Mouse (Mus musculus): Measurements from ENCODE around the gene Tshz2. TPM values are rescaled to one million over a fixed set of nuclear protein-coding genes. Genes with fewer than 3 reads are reported as not detected.
A peak's percentile ranks its signal among the peaks of the same experiment; 100 is the strongest.

The Tshz2 gene
- polyA plus RNA-seq, 1 experiment from 2014 or later = 1.0 TPM

DNA sequence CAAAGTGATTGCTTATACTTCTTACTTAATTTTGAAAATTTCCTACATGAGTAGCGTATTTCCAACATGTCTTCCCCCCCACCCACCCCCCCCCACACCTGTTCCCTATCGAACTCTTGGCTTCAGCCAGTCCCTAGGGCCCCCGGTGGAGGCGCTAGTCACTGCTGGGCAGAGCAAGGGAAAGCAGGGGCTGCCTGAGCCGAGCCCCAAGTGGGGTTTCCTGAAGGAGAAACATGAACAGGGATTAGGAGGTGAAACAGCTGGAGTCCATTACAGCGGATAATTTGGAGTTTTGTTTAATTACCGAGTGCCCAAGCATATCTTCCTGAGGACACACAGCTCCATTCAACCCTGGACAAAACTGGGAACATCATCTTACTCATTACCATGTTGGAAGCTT is 21.3 kb upstream of the Tshz2 start:
- 35% methylated on average over 7 of the region's 7 CpGs for WGBS (ENCODE audit: insufficient replicate concordance)
- no peak overlapping the region for H3K4me3 ChIP-seq (ENCODE audit: low read depth, low read length)
- no peak for ATAC-seq (ENCODE audit: low read depth)

DNA sequence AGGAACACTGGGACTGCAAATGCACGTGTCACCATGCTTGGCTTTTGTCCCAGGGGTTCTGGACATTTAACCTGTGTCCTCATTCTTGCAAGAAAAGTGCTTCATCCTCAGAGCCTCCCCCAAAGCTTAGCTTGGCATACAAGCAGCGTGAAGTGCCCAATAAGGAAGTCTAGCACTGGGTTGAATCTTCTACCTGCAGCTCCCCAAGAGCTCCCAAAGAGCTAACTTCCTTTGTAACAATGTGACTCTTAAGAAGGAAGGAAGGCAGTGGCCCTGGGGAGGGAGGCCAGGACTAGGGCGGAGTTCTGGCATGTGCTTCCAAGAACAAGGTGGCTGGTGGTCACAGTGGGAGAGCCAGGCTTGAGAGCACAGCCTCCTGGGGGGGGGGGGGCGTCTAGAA is 18.1 kb upstream of the Tshz2 start:
- 41% methylated on average over 4 of the region's 4 CpGs for WGBS (ENCODE audit: insufficient replicate concordance)
- no peak for ATAC-seq (ENCODE audit: low read depth)
- H3K4me2 ChIP-seq (ENCODE audit: low read depth, low read length) = no peak overlapping the region
- H3K36me3 ChIP-seq (ENCODE audit: control insufficient read depth, insufficient read depth) = no peaks in the 10 kb centered on the region
- no peaks in the 10 kb centered on the region for H3K9me3 ChIP-seq (replicated peaks; ENCODE audit: control insufficient read depth, low read length)
- H3K27ac ChIP-seq (ENCODE audit: low read length) = no peak overlapping the region
- H3K27me3 ChIP-seq (ENCODE audit: control insufficient read depth, insufficient read depth, low read depth, low read length) = no peaks in the 10 kb centered on the region
- H3K4me1 ChIP-seq (ENCODE audit: control insufficient read depth, low read depth, low read length) = no peaks in the 10 kb centered on the region
- no peak overlapping the region for H3K9ac ChIP-seq (ENCODE audit: low read depth, low read length)
- H3K4me3 ChIP-seq (ENCODE audit: low read depth, low read length) = no peak overlapping the region

More for the DNA sequence above, 21.3 kb upstream of the Tshz2 start:
- Histone ChIP-seq H3K27me3 (ENCODE audit: control insufficient read depth, insufficient read depth, low read depth, low read length) (no peaks in the 10 kb centered on the region), H3K9ac (ENCODE audit: low read depth, low read length) (no peak overlapping the region), H3K27ac (ENCODE audit: low read length) (no peak overlapping the region), H3K4me1 (ENCODE audit: control insufficient read depth, low read depth, low read length) (no peaks in the 10 kb centered on the region), H3K36me3 (ENCODE audit: control insufficient read depth, insufficient read depth) (no peaks in the 10 kb centered on the region), H3K9me3 (replicated peaks; ENCODE audit: control insufficient read depth, low read length) (no peaks in the 10 kb centered on the region), H3K4me2 (ENCODE audit: low read depth, low read length) (no peak overlapping the region)

DNA sequence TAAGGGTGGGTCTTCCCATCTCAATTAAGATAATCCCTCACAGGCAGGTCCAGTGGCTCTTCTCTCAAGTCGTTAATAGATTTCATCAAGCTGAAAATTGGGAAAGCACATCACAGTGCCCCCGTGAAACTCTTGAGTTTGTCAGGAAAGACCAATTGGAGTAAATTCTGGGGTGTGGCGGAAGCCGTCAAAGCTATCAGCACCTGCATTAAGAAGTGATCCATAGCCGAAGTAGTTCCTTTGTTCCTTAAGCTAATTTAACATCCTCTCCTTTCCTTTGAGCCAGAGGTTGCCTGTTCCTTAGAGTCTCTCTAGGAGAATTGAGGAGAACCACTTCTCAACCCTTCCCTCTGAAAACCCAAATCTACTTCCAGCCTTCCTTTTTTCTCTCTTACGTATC is 16.8 kb upstream of the Tshz2 start:
- H3K9ac ChIP-seq (ENCODE audit: low read depth, low read length) = no peak overlapping the region
- no peak overlapping the region for H3K4me3 ChIP-seq (ENCODE audit: low read depth, low read length)
- no peak overlapping the region for H3K27ac ChIP-seq (ENCODE audit: low read length)
- H3K4me2 ChIP-seq (ENCODE audit: low read depth, low read length) = no peak overlapping the region
- no peaks in the 10 kb centered on the region for H3K36me3 ChIP-seq (ENCODE audit: control insufficient read depth, insufficient read depth)
- no peaks in the 10 kb centered on the region for H3K9me3 ChIP-seq (replicated peaks; ENCODE audit: control insufficient read depth, low read length)
- WGBS (ENCODE audit: insufficient replicate concordance) = 55% methylated on average over 6 of the region's 6 CpGs
- no peaks in the 10 kb centered on the region for H3K4me1 ChIP-seq (ENCODE audit: control insufficient read depth, low read depth, low read length)
- H3K27me3 ChIP-seq (ENCODE audit: control insufficient read depth, insufficient read depth, low read depth, low read length) = no peaks in the 10 kb centered on the region
- no peak for ATAC-seq (ENCODE audit: low read depth)

DNA sequence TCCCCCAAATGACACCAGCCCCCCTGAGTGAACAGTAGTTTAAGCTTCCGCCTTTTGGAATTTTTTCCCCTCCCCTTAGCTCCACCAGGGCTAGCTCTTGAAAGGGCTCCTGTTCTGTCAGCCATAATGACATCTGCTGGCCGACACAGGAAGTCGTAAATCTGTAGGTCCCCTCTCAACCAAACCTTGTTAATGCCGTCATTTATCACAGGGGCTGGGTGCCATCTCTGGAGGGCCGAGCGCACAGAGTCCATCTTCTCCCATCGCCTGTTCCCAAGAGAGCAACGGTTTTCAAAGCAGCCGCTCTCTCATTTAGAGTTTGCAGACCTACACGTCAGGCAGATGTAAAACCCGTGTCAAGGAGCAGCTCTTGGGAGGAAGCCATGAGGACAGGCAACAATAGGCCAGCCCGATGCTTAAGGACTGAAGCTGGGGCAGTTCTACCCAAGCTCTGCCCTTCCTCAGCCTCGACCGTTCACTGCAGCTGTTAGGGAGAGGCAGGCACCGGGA is 11.6 kb upstream of the Tshz2 start:
- Histone ChIP-seq H3K27ac (ENCODE audit: low read length) (no peak overlapping the region), H3K4me2 (ENCODE audit: low read depth, low read length) (no peak overlapping the region), H3K36me3 (ENCODE audit: control insufficient read depth, insufficient read depth) (no peaks in the 10 kb centered on the region), H3K27me3 (ENCODE audit: control insufficient read depth, insufficient read depth, low read depth, low read length) (no peaks in the 10 kb centered on the region), H3K9ac (ENCODE audit: low read depth, low read length) (no peak overlapping the region), H3K9me3 (replicated peaks; ENCODE audit: control insufficient read depth, low read length) (no peaks in the 10 kb centered on the region), H3K4me3 (ENCODE audit: low read depth, low read length) (no peak overlapping the region), H3K4me1 (ENCODE audit: control insufficient read depth, low read depth, low read length) (no peaks in the 10 kb centered on the region)
- ATAC-seq (ENCODE audit: low read depth) = no peak
- 19% methylated on average over 15 of the region's 15 CpGs for WGBS (ENCODE audit: insufficient replicate concordance)

DNA sequence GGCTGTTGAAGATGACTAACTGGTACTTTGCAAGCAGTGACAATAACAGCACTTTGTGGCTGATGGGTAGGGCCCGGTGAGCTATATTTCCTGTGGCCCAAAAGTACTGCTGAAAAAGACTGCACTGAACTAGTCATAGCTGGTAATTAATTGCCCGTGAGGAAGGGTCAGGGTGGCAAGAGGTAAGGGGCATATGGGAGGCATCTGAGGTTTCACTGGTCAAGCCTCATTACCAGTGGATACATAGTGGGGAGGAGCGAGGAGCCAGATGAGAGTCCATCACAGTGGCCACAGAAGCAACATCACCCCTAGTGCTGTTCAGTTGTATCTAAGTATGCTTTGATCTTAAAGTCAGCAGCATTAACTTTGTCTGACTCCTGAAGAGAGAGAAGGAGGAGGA is 2.7 kb upstream of the Tshz2 start:
- WGBS (ENCODE audit: insufficient replicate concordance) = 65% methylated on average over 3 of the region's 3 CpGs
- Histone ChIP-seq H3K4me3 (ENCODE audit: low read depth, low read length) (no peak overlapping the region), H3K36me3 (ENCODE audit: control insufficient read depth, insufficient read depth) (no peaks in the 10 kb centered on the region), H3K4me1 (ENCODE audit: control insufficient read depth, low read depth, low read length) (no peaks in the 10 kb centered on the region; the same call in 1 of the 2 replicates), H3K27me3 (ENCODE audit: control insufficient read depth, insufficient read depth, low read depth, low read length) (peaks cover 3% of the 10 kb centered on the region; the same call in 1 of the 2 replicates), H3K4me2 (ENCODE audit: low read depth, low read length) (no peak overlapping the region), H3K27ac (ENCODE audit: low read length) (no peak overlapping the region), H3K9ac (ENCODE audit: low read depth, low read length) (no peak overlapping the region), H3K9me3 (replicated peaks; ENCODE audit: control insufficient read depth, low read length) (no peaks in the 10 kb centered on the region)
- ATAC-seq (ENCODE audit: low read depth) = no peak

DNA sequence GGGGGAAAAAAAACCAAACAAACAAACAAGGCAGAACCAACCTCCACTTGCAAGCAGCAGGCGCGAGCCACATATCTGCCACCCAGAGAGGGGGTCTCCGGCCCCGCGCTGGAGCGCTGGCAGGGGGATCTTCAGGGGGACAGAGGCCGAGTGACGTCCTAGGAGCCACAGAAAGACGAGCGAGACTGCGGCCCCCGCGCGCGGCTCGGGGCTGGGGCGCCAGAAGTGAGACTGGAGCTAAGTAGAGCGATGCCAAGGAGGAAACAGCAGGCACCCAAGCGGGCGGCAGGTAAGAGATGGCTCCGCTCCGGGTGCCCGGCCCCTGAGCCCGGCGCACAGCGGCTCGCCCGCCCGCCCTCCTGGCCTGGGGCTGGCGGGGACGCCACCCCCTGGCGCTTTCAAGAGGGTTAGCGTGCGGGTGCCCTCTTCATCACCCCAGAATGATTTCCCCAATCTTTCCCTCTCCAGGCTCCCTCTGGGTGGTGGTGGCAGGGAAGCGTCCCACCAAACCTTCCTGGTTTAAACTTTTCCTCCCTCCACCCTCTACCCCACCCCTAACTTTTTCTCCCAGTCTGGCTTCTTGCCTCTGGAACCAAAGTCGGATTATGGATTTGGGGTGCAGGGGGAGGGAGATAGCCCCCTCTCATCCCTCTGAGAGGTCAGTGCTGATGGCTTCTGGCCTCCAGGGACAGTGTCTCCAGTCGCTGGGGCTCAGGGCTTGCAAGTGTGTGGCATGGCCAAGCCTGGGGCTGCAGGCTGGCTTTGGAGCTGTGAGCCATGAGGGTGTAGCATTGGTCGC is 877 bp downstream of the Tshz2 start:
- Histone ChIP-seq H3K27ac (ENCODE audit: low read length) (no peak overlapping the region), H3K4me2 (ENCODE audit: low read depth, low read length) (peak overlapping the region; percentile 52), H3K36me3 (ENCODE audit: control insufficient read depth, insufficient read depth) (no peaks in the 10 kb centered on the region), H3K4me1 (ENCODE audit: control insufficient read depth, low read depth, low read length) (no peaks in the 10 kb centered on the region; the same call in 1 of the 2 replicates), H3K9ac (ENCODE audit: low read depth, low read length) (peak overlapping the region; percentile 63), H3K9me3 (replicated peaks; ENCODE audit: control insufficient read depth, low read length) (no peaks in the 10 kb centered on the region), H3K27me3 (ENCODE audit: control insufficient read depth, insufficient read depth, low read depth, low read length) (peaks cover 3% of the 10 kb centered on the region; the same call in 1 of the 2 replicates), H3K4me3 (ENCODE audit: low read depth, low read length) (peak overlapping the region; percentile 63)
- WGBS (ENCODE audit: insufficient replicate concordance) = 2% methylated on average over 38 of the region's 38 CpGs
- ATAC-seq (ENCODE audit: low read depth) = no peak

DNA sequence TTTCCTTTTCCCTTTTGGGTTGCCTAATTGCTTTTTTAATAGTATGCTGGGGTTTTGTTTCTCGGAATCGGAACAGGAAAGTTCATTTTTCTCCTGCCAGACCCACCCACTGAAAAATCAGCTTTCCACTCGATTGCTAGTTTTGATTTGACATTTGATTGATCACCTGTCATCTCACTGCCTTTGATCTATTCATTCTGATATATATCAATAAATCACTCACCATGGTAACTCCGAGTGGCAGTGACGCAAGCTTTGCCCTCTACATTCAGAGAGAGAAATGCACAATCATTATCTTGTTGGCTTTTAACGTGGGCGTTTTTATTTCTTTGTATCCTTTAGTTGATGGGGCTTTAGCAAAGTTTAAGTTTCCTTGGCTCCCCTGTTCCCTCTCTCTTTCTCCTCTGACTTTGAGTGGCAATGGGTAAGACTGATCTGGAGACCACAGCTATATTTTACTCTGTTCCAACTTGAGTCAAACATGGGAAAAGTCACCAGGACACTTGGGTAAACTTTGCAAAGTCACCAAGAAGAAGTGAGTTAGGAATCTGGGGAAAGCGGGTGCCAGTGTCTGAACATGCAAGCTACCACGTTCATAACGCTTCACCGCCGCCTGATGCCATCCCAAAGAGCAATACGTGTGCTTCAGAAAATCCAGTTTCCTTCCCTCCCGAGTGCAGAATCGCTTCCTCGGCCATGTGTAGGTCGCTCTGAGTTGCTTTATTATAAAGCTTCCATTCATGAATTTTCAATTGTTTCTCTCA is 2.0 kb downstream of the Tshz2 start:
- no peaks in the 10 kb centered on the region for H3K9me3 ChIP-seq (replicated peaks; ENCODE audit: control insufficient read depth, low read length)
- H3K36me3 ChIP-seq (ENCODE audit: control insufficient read depth, insufficient read depth) = no peaks in the 10 kb centered on the region
- ATAC-seq (ENCODE audit: low read depth) = no peak
- H3K4me1 ChIP-seq (ENCODE audit: control insufficient read depth, low read depth, low read length) = no peaks in the 10 kb centered on the region; the same call in 1 of the 2 replicates
- WGBS (ENCODE audit: insufficient replicate concordance) = 42% methylated on average over 17 of the region's 17 CpGs
- peaks cover 3% of the 10 kb centered on the region; the same call in 1 of the 2 replicates for H3K27me3 ChIP-seq (ENCODE audit: control insufficient read depth, insufficient read depth, low read depth, low read length)
- no peak overlapping the region for H3K27ac ChIP-seq (ENCODE audit: low read length)
- peak overlapping the region; percentile 63 for H3K4me3 ChIP-seq (ENCODE audit: low read depth, low read length)
- no peak overlapping the region for H3K9ac ChIP-seq (ENCODE audit: low read depth, low read length)
- peak overlapping the region; percentile 7; the same call in 1 of the 2 replicates for H3K4me2 ChIP-seq (ENCODE audit: low read depth, low read length)

DNA sequence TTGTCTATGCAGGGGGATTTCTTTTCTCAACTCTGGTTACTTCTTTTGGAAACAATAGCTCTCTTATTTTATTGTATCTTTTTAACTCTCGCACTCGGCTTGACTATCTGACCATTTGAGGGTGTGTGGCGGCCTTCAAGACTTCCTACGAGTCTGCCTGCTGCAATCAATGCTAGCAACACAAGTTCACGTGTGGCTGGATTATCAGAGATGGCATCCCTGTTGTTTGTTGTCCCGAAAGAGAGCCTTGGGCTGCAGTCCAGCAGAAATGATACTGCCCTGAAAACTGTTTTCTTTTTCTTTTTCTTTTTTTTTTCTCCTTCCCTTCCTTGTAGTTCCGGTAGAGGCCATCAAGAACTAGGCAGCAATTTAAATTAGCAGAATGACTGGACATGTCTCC is 2.6 kb downstream of the Tshz2 start:
- Histone ChIP-seq H3K4me2 (ENCODE audit: low read depth, low read length) (peak overlapping the region; percentile 4; the same call in 1 of the 2 replicates), H3K4me3 (ENCODE audit: low read depth, low read length) (no peak overlapping the region), H3K4me1 (ENCODE audit: control insufficient read depth, low read depth, low read length) (no peaks in the 10 kb centered on the region; the same call in 1 of the 2 replicates), H3K36me3 (ENCODE audit: control insufficient read depth, insufficient read depth) (no peaks in the 10 kb centered on the region), H3K27ac (ENCODE audit: low read length) (no peak overlapping the region), H3K9me3 (replicated peaks; ENCODE audit: control insufficient read depth, low read length) (no peaks in the 10 kb centered on the region), H3K9ac (ENCODE audit: low read depth, low read length) (no peak overlapping the region), H3K27me3 (ENCODE audit: control insufficient read depth, insufficient read depth, low read depth, low read length) (peaks cover 3% of the 10 kb centered on the region; the same call in 1 of the 2 replicates)
- ATAC-seq (ENCODE audit: low read depth) = no peak
- WGBS (ENCODE audit: insufficient replicate concordance) = 48% methylated on average over 7 of the region's 7 CpGs

All from liver, embryonic 16.5 days (tissue).